Mouse (Mus musculus): ENCODE results near the gene C1qb. TPM values are rescaled to one million over a fixed set of nuclear protein-coding genes. Genes with fewer than 3 reads are reported as not detected.

Gene C1qb
- polyA plus RNA-seq, 1 experiment from 2014 or later = 69.0 TPM

DNA sequence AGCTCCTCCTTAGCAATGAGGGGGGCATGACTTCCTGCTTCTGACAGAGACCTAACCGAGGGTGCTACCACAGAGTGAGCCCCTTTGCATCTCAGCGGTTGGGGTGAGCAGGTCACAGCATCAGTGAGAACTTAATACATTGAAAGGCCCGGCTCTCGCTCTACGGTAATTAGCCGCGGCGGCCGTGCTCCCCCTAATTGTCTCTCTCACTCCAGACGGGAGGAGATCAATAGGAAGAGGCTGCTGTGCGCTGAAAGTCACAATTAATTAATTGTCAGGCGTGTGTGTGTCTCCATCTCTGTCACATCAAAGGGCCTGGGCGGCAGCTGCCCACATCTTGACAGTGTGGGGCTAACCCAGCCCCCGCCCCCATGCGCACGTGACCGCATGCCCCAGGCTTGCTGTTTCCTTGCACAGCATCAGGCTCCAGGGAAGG, 25.2 kb upstream of the C1qb start:
- Histone ChIP-seq H3K36me3 (ENCODE audit: insufficient read depth, low read length) (no peaks in the 10 kb centered on the region), H3K27me3 (ENCODE audit: insufficient read depth, low read length) (peaks cover 17% of the 10 kb centered on the region; the same call in 1 of the 2 replicates), H3K4me3 (replicated peaks; ENCODE audit: low read depth, low read length) (no peak overlapping the region), H3K4me2 (ENCODE audit: low read length) (no peak overlapping the region), H3K4me1 (replicated peaks; ENCODE audit: insufficient read depth, low read length) (no peaks in the 10 kb centered on the region), H3K9ac (ENCODE audit: low read depth, low read length) (no peak overlapping the region), H3K9me3 (replicated peaks; ENCODE audit: low read length) (no peaks in the 10 kb centered on the region), H3K27ac (no peak overlapping the region)
- no peak for TF ChIP-seq CTCF (IDR thresholded peaks at IDR 0.05; ENCODE audit: low read depth)
- DNase-seq (ENCODE audit: low spot score) (no peak), ATAC-seq (replicated peaks; ENCODE audit: low FRiP score, low read depth) (no peak)
- WGBS = 2% methylated on average over 17 of the region's 17 CpGs

DNA sequence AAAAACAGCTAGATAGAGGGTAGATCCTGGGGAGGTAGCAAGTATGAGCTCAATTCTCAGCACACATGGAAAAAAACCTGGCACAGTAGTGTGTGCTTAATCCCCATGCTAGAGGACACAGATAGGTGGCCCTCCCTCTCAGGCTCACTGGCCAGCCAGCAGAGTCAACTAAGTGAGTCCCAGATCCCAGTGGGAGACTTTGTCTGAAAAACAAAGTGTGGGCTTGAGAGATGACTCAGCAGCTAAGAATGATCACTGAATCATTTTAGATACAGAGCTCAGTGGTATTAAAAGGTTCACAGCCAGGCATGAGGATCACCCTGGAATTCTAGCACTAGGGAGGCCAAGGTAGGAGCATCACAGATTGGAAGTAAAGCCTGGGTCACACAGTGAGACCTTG, 21.8 kb upstream of the C1qb start:
- Histone ChIP-seq H3K27ac (no peak overlapping the region), H3K9me3 (replicated peaks; ENCODE audit: low read length) (no peaks in the 10 kb centered on the region)
- TF ChIP-seq CTCF (IDR thresholded peaks at IDR 0.05; ENCODE audit: low read depth) = no peak

DNA sequence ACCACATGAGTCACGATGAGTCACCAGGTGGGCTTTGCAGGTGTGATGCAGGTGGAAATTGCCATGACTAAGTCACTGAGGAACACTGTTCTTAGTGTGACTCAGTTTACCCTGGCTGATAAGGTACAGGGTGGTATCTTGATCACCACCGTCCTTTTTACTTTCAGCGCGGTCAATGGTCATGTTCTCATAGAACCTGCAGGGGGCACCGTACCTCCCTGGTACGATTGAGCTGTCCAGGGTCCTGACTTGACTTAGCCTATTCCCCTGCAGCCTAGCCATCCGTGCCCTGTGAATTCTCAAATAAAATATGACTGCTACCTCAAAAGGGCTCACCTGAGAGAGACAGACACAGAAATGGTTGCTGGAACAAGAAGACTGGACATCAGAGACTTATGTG, 21.0 kb upstream of the C1qb start:
- no peak overlapping the region for H3K9ac ChIP-seq (ENCODE audit: low read depth, low read length)
- no peaks in the 10 kb centered on the region for H3K9me3 ChIP-seq (replicated peaks; ENCODE audit: low read length)
- no peaks in the 10 kb centered on the region for H3K4me1 ChIP-seq (replicated peaks; ENCODE audit: insufficient read depth, low read length)
- H3K27ac ChIP-seq = no peak overlapping the region
- TF ChIP-seq CTCF (IDR thresholded peaks at IDR 0.05; ENCODE audit: low read depth) = peak; percentile 91
- 13% methylated on average over 7 of the region's 7 CpGs for WGBS
- H3K4me3 ChIP-seq (replicated peaks; ENCODE audit: low read depth, low read length) = no peak overlapping the region
- peak; percentile 88 for DNase-seq (ENCODE audit: low spot score)
- ATAC-seq (replicated peaks; ENCODE audit: low FRiP score, low read depth) = peak; percentile 33; the same call in 1 of the 2 replicates
- no peaks in the 10 kb centered on the region for H3K36me3 ChIP-seq (ENCODE audit: insufficient read depth, low read length)
- peaks cover 27% of the 10 kb centered on the region for H3K27me3 ChIP-seq (ENCODE audit: insufficient read depth, low read length)
- H3K4me2 ChIP-seq (ENCODE audit: low read length) = no peak overlapping the region

More for the DNA sequence above, 21.8 kb upstream of the C1qb start:
- Histone ChIP-seq H3K36me3 (ENCODE audit: insufficient read depth, low read length) (no peaks in the 10 kb centered on the region), H3K9ac (ENCODE audit: low read depth, low read length) (no peak overlapping the region), H3K27me3 (ENCODE audit: insufficient read depth, low read length) (peaks cover 30% of the 10 kb centered on the region), H3K4me2 (ENCODE audit: low read length) (no peak overlapping the region), H3K4me1 (replicated peaks; ENCODE audit: insufficient read depth, low read length) (no peaks in the 10 kb centered on the region), H3K4me3 (replicated peaks; ENCODE audit: low read depth, low read length) (no peak overlapping the region)
- ATAC-seq (replicated peaks; ENCODE audit: low FRiP score, low read depth) (no peak), DNase-seq (ENCODE audit: low spot score) (no peak)

DNA sequence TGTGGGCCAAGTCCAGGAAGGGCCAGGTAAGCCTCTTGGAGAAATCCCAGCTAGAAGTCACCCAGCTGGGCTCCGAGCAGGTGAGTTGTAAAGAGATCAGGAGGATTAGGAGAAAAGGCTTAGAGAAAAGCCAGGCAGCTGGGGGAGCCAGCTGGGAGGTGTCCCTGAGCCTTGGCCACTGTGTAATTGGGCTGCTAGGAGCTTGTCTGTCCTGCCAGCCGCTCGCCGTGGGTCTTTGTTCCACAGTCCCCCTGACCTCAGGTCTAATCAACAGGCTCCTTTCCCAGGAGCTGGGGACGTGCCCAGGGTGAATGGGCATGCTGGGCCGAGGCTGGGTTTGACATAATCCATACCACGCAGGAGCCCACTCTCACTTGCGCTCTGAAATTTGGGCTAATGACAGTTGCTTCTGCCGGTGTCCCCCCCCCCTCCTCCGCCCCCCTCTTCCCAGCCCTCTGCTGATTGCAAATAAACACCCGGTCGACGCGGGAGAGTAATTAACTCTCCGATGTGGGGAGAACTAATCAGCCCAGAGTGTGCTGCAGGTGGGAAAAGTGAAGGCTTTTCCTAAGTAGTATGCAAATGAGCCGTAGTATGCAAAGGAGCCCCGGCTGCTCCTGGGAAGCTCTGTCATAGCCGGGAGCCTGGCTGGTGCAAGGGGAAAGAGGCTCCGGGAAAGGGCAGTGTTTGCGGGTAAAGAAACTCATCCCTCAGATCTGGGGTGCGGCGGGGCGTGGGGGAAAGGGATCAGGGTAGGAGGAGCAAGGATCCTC, 19.0 kb upstream of the C1qb start:
- DNase-seq (ENCODE audit: low spot score) = peak; percentile 12
- ATAC-seq (replicated peaks; ENCODE audit: low FRiP score, low read depth) = no peak
- no peaks in the 10 kb centered on the region for H3K9me3 ChIP-seq (replicated peaks; ENCODE audit: low read length)

DNA sequence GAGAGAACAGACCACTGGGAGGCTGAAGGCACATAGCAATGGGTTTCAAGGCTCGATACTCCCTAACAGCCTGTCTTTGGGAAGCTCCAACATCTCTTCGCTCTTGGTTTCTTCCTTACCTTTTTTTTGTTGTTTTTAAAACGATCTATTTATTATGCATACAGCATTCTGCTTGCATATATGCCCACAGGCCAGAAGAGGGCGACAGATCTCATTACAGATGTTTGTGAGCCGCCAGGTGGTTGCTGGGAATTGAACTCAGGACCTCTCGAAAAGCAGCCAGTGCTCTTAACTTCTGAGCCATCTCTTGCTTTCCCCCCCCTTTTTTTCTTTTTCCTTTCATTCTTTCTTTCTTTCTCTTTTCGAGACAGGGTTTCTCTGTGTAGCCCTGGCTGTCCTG, 13.2 kb upstream of the C1qb start:
- H3K4me1 ChIP-seq (replicated peaks; ENCODE audit: insufficient read depth, low read length) = no peaks in the 10 kb centered on the region
- H3K9ac ChIP-seq (ENCODE audit: low read depth, low read length) = no peak overlapping the region
- ATAC-seq (replicated peaks; ENCODE audit: low FRiP score, low read depth) = no peak
- no peak overlapping the region for H3K4me3 ChIP-seq (replicated peaks; ENCODE audit: low read depth, low read length)
- DNase-seq (ENCODE audit: low spot score) = no peak
- no peak overlapping the region for H3K27ac ChIP-seq
- peaks cover 23% of the 10 kb centered on the region; the same call in 1 of the 2 replicates for H3K27me3 ChIP-seq (ENCODE audit: insufficient read depth, low read length)
- WGBS = 65% methylated on average over 7 of the region's 7 CpGs
- no peak overlapping the region for H3K4me2 ChIP-seq (ENCODE audit: low read length)
- no peaks in the 10 kb centered on the region for H3K36me3 ChIP-seq (ENCODE audit: insufficient read depth, low read length)
- no peaks in the 10 kb centered on the region for H3K9me3 ChIP-seq (replicated peaks; ENCODE audit: low read length)
- peak; percentile 54 for TF ChIP-seq CTCF (IDR thresholded peaks at IDR 0.05; ENCODE audit: low read depth)

More for the DNA sequence above, 19.0 kb upstream of the C1qb start:
- H3K9ac ChIP-seq (ENCODE audit: low read depth, low read length) = no peak overlapping the region
- no peak for TF ChIP-seq CTCF (IDR thresholded peaks at IDR 0.05; ENCODE audit: low read depth)
- 2% methylated on average over 23 of the region's 23 CpGs for WGBS
- no peaks in the 10 kb centered on the region for H3K4me1 ChIP-seq (replicated peaks; ENCODE audit: insufficient read depth, low read length)
- H3K36me3 ChIP-seq (ENCODE audit: insufficient read depth, low read length) = no peaks in the 10 kb centered on the region
- no peak overlapping the region for H3K4me2 ChIP-seq (ENCODE audit: low read length)
- H3K4me3 ChIP-seq (replicated peaks; ENCODE audit: low read depth, low read length) = 0 out of 2 replicates have a peak overlapping the region, but pooled peaks have one; percentile 4
- no peak overlapping the region for H3K27ac ChIP-seq
- peaks cover 21% of the 10 kb centered on the region for H3K27me3 ChIP-seq (ENCODE audit: insufficient read depth, low read length)

DNA sequence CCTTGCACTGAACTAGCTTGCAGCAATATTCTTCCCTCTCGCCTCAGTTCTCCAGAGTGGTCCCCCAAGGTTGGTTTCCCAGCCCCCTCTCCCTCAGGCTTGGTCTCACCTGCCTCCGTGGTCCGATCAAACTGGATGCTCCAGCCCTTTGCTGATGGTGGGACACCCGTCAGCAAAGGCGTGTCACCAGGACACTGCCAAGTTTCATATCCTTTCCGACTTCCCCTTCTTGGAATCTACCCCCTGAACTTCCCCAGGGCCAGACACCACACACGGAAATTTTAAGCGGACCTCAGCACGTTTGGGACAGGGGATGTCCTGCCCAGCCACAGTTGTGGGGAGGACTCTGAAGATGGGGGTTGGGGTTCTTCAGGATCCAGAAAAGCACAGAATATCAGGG, 12.7 kb upstream of the C1qb start, which contains the start of gene C1qa:
Gene C1qa, minus strand, starts transcription at position 167 of the 400 bp plus-strand sequence.
- Histone ChIP-seq H3K36me3 (ENCODE audit: insufficient read depth, low read length) (no peaks in the 10 kb centered on the region), H3K4me3 (replicated peaks; ENCODE audit: low read depth, low read length) (no peak within 1 kb of the TSS), H3K4me1 (replicated peaks; ENCODE audit: insufficient read depth, low read length) (no peaks in the 10 kb centered on the region), H3K9ac (ENCODE audit: low read depth, low read length) (no peak within 1 kb of the TSS), H3K4me2 (ENCODE audit: low read length) (no peak within 1 kb of the TSS), H3K27me3 (ENCODE audit: insufficient read depth, low read length) (peaks cover 23% of the 10 kb centered on the region; the same call in 1 of the 2 replicates), H3K27ac (no peak within 1 kb of the TSS), H3K9me3 (replicated peaks; ENCODE audit: low read length) (no peaks in the 10 kb centered on the region)
- WGBS = 72% methylated on average over 9 of the region's 9 CpGs
- DNase-seq (ENCODE audit: low spot score) (no peak), ATAC-seq (replicated peaks; ENCODE audit: low FRiP score, low read depth) (no peak)
- no peak for TF ChIP-seq CTCF (IDR thresholded peaks at IDR 0.05; ENCODE audit: low read depth)
